Mouse (Mus musculus): ENCODE results near the gene Pank1.

- TF ChIP-seq POLR2A (IDR thresholded peaks at IDR 0.05; ENCODE audit: low read depth, low read length) (no peak), CTCF (IDR thresholded peaks at IDR 0.05; ENCODE audit: extremely low read depth, insufficient read depth, insufficient read length, insufficient replicate concordance) (no peak)
These were observed 51.8 kb downstream of the Pank1 start for GRCm38 (mm10) chr19:34827444-34827843.
